Mouse (Mus musculus) bone marrow macrophage, adult 2 months (primary cell): Measurements from ENCODE around the gene Sacm1l.

Experiments used
- CTCF ChIP-seq: IDR thresholded peaks from 2 replicates; pipeline ENCODE4 v1.5.1; 2012; ENCODE audit warnings: low read depth, mild to moderate bottlenecking, low read length, moderate library complexity
- POLR2A ChIP-seq: IDR thresholded peaks from 2 replicates; pipeline ENCODE4 v1.6.1; 2012; ENCODE audit warnings: mild to moderate bottlenecking, low read depth, low read length, borderline replicate concordance

DNA sequence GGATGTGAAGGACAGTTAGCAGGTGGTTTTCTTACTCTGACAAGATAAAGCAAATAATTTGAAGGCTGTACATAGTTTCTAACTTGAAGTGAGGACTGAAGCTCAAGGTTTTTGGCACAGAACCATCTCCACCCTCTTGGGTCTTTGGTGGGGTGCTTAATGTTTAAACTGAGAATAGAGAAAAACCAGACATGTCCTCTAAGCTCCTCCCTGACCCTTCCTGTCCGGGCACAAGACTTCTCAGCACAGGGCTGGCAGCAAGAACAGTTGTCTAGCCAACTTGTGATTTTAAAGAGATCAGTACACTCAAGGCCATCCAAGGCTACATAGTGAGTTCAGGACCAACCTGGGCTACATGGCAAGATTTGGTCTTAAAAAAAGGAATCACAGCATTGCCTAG is 24.0 kb upstream of the Sacm1l start:
- TF ChIP-seq CTCF, result no peak
- TF ChIP-seq POLR2A, result no peak
